Mouse (Mus musculus) embryonic facial prominence, embryonic 15.5 days (tissue): Measurements from ENCODE around the gene Ppard. TPM values are rescaled to one million over a fixed set of nuclear protein-coding genes. Genes with fewer than 3 reads are reported as not detected.

ENCODE experiments used
- ATAC-seq: fragments of 200-750 bp; cut with Nextera tagmentation; 2 replicates; pipeline ENCODE4 v1.8.0; 2017; ENCODE audit warnings: low read depth, moderate TSS enrichment; ENCODE audit not compliant: insufficient number of reproducible peaks, low FRiP score, low TSS enrichment
- H3K27ac ChIP-seq: fragments of 300-500 bp; sonication (generic); replicated peaks from 2 replicates; pipeline ENCODE4 v1.5.1; 2015; ENCODE audit warnings: mild to moderate bottlenecking, inconsistent platforms
- H3K27me3 ChIP-seq: fragments of 300-500 bp; sonication (generic); 2 replicates; pipeline ENCODE4 v1.6.1; 2015; ENCODE audit warnings: inconsistent platforms
- H3K36me3 ChIP-seq: fragments of 300-500 bp; sonication (generic); 2 replicates; pipeline ENCODE4 v1.6.1; 2015; ENCODE audit warnings: mild to moderate bottlenecking, inconsistent platforms
- H3K4me1 ChIP-seq: fragments of 300-500 bp; sonication (generic); 2 replicates; pipeline ENCODE4 v1.6.1; 2015; ENCODE audit warnings: inconsistent platforms
- H3K4me2 ChIP-seq: fragments of 300-500 bp; sonication (generic); replicated peaks from 2 replicates; pipeline ENCODE4 v1.6.1; 2015; ENCODE audit warnings: mild to moderate bottlenecking, inconsistent platforms
- H3K4me3 ChIP-seq: fragments of 300-500 bp; sonication (generic); replicated peaks from 2 replicates; pipeline ENCODE4 v1.5.1; 2015; ENCODE audit warnings: mild to moderate bottlenecking, inconsistent platforms
- H3K9ac ChIP-seq: fragments of 300-500 bp; sonication (generic); 2 replicates; pipeline ENCODE4 v1.6.1; 2015; ENCODE audit warnings: inconsistent platforms
- H3K9me3 ChIP-seq: fragments of 300-500 bp; sonication (generic); replicated peaks from 2 replicates; pipeline ENCODE4 v1.6.1; 2016; ENCODE audit warnings: inconsistent platforms
- WGBS: fragments of 180-500 bp; shearing (Covaris S2); methylation state at CpG from one replicate; pipeline ENCODE4 v1.1.7; 2015; 5-methylcytosine and 5-hydroxymethylcytosine counted together
- polyA plus RNA-seq: library from polyadenylated mRNA; unstranded; fragments of >200 nt; fragmentation: Nextera tagmentation; extraction: Ambion mirVana; gene quantifications from 2 replicates; pipeline ENCODE4 v1.2.1, GENCODE M21; 2015

The Ppard gene
- polyA plus RNA-seq, 1 experiment from 2014 or later, result 3.2 TPM

GRCm38 (mm10) chr17:28300850-28301249 is 68.3 kb downstream of the Ppard start:
- H3K4me1 ChIP-seq, result peaks cover 9% of the 10 kb centered on the region; the same call in 1 of the 2 replicates

GRCm38 (mm10) chr17:28305172-28305571 is 72.7 kb downstream of the Ppard start:
- no peak for ATAC-seq
- 62% methylated on average over 10 of the region's 10 CpGs for WGBS

More at GRCm38 (mm10) chr17:28300850-28301249, 68.3 kb downstream of the Ppard start:
- no peak overlapping the region for H3K4me2 ChIP-seq
- WGBS, result 50% methylated on average over 3 of the region's 3 CpGs
- no peak for ATAC-seq
- no peak overlapping the region for H3K9ac ChIP-seq
- no peak overlapping the region for H3K27ac ChIP-seq
- H3K4me3 ChIP-seq, result no peak overlapping the region
- no peaks in the 10 kb centered on the region for H3K27me3 ChIP-seq
- H3K9me3 ChIP-seq, result no peaks in the 10 kb centered on the region
- peaks cover 30% of the 10 kb centered on the region for H3K36me3 ChIP-seq

GRCm38 (mm10) chr17:28308297-28309195 is 76.0 kb downstream of the Ppard start:
- H3K9ac ChIP-seq, result no peak overlapping the region
- H3K9me3 ChIP-seq, result no peaks in the 10 kb centered on the region
- ATAC-seq, result no peak
- H3K4me1 ChIP-seq, result peaks cover 8% of the 10 kb centered on the region
- H3K36me3 ChIP-seq, result no peaks in the 10 kb centered on the region
- no peak overlapping the region; the same call in 1 of the 2 replicates for H3K27ac ChIP-seq
- no peak overlapping the region for H3K4me3 ChIP-seq
- no peaks in the 10 kb centered on the region for H3K27me3 ChIP-seq
- 12% methylated on average over 18 of the region's 18 CpGs for WGBS
- H3K4me2 ChIP-seq, result peak overlapping the region; percentile 24; the same call in 1 of the 2 replicates

More at GRCm38 (mm10) chr17:28305172-28305571, 72.7 kb downstream of the Ppard start:
- Histone ChIP-seq H3K9ac (no peak overlapping the region), H3K27ac (no peak overlapping the region), H3K4me1 (peaks cover 10% of the 10 kb centered on the region), H3K27me3 (no peaks in the 10 kb centered on the region), H3K36me3 (no peaks in the 10 kb centered on the region), H3K4me2 (no peak overlapping the region), H3K9me3 (no peaks in the 10 kb centered on the region), H3K4me3 (no peak overlapping the region)

GRCm38 (mm10) chr17:28310831-28311230 is 78.3 kb downstream of the Ppard start:
- Histone ChIP-seq H3K36me3 (peaks cover 3% of the 10 kb centered on the region; the same call in 1 of the 2 replicates), H3K9me3 (no peaks in the 10 kb centered on the region), H3K4me3 (no peak overlapping the region), H3K27ac (no peak overlapping the region), H3K4me2 (no peak overlapping the region), H3K4me1 (peaks cover 26% of the 10 kb centered on the region), H3K27me3 (no peaks in the 10 kb centered on the region), H3K9ac (no peak overlapping the region)
- ATAC-seq, result no peak
- 75% methylated on average over 3 of the region's 3 CpGs for WGBS

GRCm38 (mm10) chr17:28311366-28312132 is 79.0 kb downstream of the Ppard start:
- 49% methylated on average over 5 of the region's 5 CpGs for WGBS
- Histone ChIP-seq H3K27me3 (no peaks in the 10 kb centered on the region), H3K36me3 (peaks cover 11% of the 10 kb centered on the region), H3K9ac (no peak overlapping the region), H3K4me2 (no peak overlapping the region), H3K27ac (no peak overlapping the region), H3K9me3 (no peaks in the 10 kb centered on the region), H3K4me3 (no peak overlapping the region), H3K4me1 (peaks cover 30% of the 10 kb centered on the region)
- ATAC-seq, result no peak

- H3K4me3 ChIP-seq, result peak overlapping the region; percentile 68
- H3K27ac ChIP-seq, result peak overlapping the region; percentile 91
- H3K27me3 ChIP-seq, result no peaks in the 10 kb centered on the region
- H3K9ac ChIP-seq, result no peak overlapping the region
- no peaks in the 10 kb centered on the region for H3K9me3 ChIP-seq
- peaks cover 30% of the 10 kb centered on the region for H3K4me1 ChIP-seq
- peak; percentile 2 for ATAC-seq
- 21% methylated on average over 17 of the region's 17 CpGs for WGBS
- peaks cover 20% of the 10 kb centered on the region for H3K36me3 ChIP-seq
- H3K4me2 ChIP-seq, result peak overlapping the region; percentile 82
Measured at GRCm38 (mm10) chr17:28312232-28313211, 80.0 kb downstream of the Ppard start.

GRCm38 (mm10) chr17:28313212-28313879 is 80.8 kb downstream of the Ppard start, which contains the start of gene Fance:
Fance (plus strand) TSS chr17:28313519.
- under 1% methylated on average over 64 of the region's 69 CpGs for WGBS
- H3K4me2 ChIP-seq, result peak within 1 kb of the TSS; percentile 82
- H3K36me3 ChIP-seq, result peaks cover 29% of the 10 kb centered on the region
- peak within 1 kb of the TSS; percentile 68 for H3K4me3 ChIP-seq
- H3K27ac ChIP-seq, result peak within 1 kb of the TSS; percentile 91
- H3K4me1 ChIP-seq, result peaks cover 27% of the 10 kb centered on the region
- H3K9ac ChIP-seq, result peak within 1 kb of the TSS; percentile 72
- no peaks in the 10 kb centered on the region for H3K9me3 ChIP-seq
- no peaks in the 10 kb centered on the region for H3K27me3 ChIP-seq
- peak; percentile 98 for ATAC-seq

GRCm38 (mm10) chr17:28313880-28314225 is 81.4 kb downstream of the Ppard start:
- H3K27ac ChIP-seq, result peak overlapping the region; percentile 91
- H3K4me1 ChIP-seq, result peaks cover 22% of the 10 kb centered on the region
- no peaks in the 10 kb centered on the region for H3K27me3 ChIP-seq
- H3K9me3 ChIP-seq, result no peaks in the 10 kb centered on the region
- H3K4me2 ChIP-seq, result peak overlapping the region; percentile 82
- whole genome bisulfite sequencing, result 1% methylated on average over 11 of the region's 11 CpGs
- peak overlapping the region; percentile 68 for H3K4me3 ChIP-seq
- peaks cover 34% of the 10 kb centered on the region for H3K36me3 ChIP-seq
- peak; percentile 6 for ATAC-seq
- H3K9ac ChIP-seq, result peak overlapping the region; percentile 72

- H3K27ac ChIP-seq, result no peak overlapping the region; the same call in 1 of the 2 replicates
- H3K27me3 ChIP-seq, result no peaks in the 10 kb centered on the region
- no peaks in the 10 kb centered on the region for H3K9me3 ChIP-seq
- H3K4me2 ChIP-seq, result no peak overlapping the region
- no peak for ATAC-seq
- no peak overlapping the region for H3K4me3 ChIP-seq
- peaks cover 22% of the 10 kb centered on the region for H3K4me1 ChIP-seq
- no peak overlapping the region for H3K9ac ChIP-seq
- 65% methylated on average over 20 of the region's 20 CpGs for WGBS
- H3K36me3 ChIP-seq, result peaks cover 49% of the 10 kb centered on the region
Measured at GRCm38 (mm10) chr17:28315611-28316160, 83.2 kb downstream of the Ppard start.

- ATAC-seq, result no peak
- H3K36me3 ChIP-seq, result peaks cover 57% of the 10 kb centered on the region
- H3K27ac ChIP-seq, result no peak overlapping the region
- no peak overlapping the region for H3K4me3 ChIP-seq
- H3K27me3 ChIP-seq, result no peaks in the 10 kb centered on the region
- H3K4me2 ChIP-seq, result no peak overlapping the region
- no peaks in the 10 kb centered on the region for H3K9me3 ChIP-seq
- 86% methylated on average over 9 of the region's 9 CpGs for WGBS
- H3K9ac ChIP-seq, result no peak overlapping the region
- peaks cover 22% of the 10 kb centered on the region for H3K4me1 ChIP-seq
Measured at GRCm38 (mm10) chr17:28316476-28316875, 84.0 kb downstream of the Ppard start.
